Mouse (Mus musculus): ENCODE measurements at regions not wholly inside any gene's neighbourhood (a gene's known extent, or its start where the extent isn't known, plus 50 kb on each side); places are given as distances from the start of the nearest gene placed in this dataset.

DNA sequence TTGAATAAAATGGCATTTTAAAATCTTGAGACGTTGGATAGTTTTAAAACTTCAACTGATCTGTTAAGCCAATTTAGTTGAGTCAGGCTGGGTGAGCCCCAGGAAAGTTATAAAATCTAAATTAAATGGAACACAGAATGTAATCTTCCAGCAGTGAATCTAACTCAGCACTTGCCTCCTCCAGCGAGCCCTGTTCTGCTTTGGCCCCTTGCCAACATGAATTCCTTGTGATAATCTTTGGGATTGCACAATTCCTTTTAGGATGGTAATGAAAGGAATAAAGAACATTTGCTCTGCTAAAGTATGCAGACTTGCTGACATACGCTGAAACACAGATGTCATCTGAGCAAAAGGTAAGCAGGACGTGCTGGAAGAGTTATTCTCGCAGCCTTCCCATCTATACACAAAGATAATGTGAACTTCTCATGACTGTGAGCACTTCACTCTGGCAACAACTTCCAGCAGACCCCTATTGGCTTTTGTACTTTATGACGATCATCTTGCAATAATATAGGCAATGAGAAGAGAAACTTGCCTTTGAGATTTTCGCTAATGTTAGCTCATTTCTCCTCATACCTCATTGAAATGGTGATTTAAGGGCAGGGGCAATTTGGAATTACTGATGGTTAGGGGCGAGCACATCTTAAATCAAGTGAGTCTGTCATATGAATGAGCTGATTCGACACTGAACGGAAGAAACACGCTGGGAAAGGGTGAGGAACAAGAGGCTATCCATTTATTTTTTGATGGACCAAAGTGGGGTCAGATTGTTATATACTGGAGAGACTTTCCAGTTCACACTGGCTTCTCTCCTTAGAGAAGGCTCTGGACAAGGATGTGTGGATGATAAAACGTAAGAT lies 216.3 kb upstream of the Pdzrn3 start:
- in situ Hi-C loops (cut with MboI, MseI): no loop called here

DNA sequence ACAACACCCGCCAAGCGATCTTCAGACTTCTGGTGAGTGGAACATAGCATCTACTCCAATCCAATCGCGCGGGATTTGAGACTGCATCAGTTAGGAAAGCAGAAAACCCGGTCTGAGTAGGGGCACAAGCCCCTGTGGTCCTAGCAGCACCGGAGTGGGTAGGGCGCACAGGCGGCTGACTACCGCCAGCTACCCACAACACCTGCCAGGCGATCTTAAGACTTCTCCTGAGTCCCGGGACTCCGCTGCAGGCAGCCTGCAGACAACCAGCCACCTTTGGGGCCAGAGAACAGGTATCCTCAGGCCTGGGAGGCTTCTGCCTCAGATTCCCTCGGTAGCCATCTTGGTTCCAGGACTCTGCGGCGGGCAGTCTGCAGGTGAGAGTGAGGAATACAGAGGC lies 208.2 kb upstream of the Pdzrn3 start:
- in situ Hi-C loops (cut with MboI, MseI): no loop called here

DNA sequence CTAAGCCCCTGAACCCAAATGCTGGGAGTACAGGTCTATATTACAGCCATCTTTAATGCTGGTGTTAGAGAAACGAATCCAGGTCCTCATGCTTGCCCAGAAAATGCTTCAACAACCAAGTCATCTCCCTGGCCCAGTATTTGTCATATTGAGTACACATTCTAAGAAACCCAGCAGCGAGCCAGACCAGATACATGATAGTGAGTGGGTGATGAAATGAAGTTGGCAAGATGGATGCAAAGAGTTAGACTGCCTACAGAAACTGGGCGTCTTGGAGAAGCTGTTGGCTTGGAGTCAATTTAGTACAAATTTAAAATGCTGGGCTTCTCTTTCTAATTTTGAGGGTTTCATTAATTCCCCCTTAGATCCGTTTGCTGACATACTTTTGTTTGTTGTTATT lies 203.1 kb upstream of the Pdzrn3 start:
- in situ Hi-C loops (cut with MboI, MseI): no loop called here

DNA sequence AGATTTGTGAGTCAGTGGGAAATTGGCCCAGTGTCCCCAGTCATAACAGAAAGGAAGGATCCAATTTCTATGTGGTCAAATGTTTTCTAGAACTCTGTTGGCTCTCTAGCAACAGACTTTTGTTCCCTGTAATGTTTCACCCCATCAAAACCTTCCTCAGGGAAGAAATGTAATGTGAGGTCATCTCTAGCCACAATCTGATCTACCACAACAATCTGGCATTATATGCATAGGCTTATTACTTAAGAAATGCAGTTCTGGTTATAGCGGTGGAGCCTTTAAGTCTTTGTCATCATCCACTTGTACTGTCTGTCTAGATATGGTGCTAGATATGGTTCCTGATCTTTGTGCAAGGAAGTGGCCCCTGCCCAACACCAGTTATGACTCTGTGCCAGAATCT lies 178.4 kb upstream of the Pdzrn3 start:
- in situ Hi-C loops (cut with MboI, MseI): no loop called here

DNA sequence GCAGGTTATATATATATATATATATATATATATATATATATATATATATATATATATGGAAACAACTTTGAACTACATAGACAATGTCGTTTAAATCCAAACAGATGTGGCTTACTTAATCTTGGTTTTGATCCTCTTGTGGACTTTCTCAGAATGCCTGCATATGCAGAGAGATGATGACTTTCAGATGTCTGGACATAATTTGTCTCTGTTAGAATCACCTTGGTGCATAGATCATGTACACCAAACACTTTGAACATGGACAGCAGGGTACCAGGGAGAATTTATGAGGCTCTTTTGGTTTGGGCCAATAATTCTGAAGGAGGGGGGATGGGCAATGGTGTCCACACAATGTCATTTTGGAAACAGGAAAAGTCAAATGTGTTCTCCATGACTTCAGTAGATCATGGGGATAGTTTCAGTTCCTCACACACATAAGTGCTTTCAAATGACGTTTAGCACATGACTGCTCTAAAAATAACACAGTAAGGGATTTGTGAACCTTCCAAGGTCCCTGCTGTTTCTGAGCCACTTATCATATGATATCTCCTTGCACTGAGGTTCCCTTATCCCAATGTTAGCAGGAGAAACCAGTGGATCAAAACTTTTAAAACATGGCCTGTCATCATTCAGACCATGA lies 177.4 kb upstream of the Pdzrn3 start:
- in situ Hi-C loops (cut with MboI, MseI): no loop called here

DNA sequence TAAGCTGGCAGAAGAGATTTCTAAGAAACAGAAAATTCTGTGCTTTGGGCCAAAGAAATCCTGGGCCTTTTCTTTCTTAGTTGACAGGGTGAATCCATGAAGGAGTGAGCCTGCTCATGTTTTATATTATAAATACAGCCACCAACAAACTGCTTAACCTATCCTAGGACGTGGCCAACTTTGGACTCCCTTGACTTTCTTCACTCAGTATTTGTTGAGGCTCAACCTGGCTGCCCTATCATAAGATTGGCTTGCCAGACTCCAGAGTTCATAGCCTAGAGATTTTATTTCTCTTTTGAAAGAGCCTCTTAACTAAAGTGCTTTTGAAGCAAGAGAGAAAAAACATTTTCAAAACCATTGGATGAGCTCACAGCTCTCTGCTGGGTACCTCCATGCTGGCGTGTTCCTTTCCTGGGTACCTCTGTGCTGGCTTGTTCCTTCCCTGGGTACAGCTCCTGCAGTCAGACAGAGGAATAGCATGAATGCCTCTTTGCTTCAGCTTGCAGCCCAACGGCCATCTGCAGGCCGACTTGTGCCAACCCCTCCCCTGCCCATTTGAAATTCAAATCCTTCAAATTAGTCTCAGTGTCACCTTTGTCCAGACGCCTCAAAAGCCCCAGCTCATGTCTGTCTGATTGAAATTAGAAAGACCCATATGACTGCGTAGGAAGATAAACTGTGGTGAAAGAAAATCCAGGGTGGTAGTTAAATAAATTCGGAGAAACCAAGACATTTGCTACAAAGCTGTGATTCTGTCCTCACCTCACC lies 173.0 kb upstream of the Pdzrn3 start:
- in situ Hi-C loops (cut with MboI, MseI): no loop called here

DNA sequence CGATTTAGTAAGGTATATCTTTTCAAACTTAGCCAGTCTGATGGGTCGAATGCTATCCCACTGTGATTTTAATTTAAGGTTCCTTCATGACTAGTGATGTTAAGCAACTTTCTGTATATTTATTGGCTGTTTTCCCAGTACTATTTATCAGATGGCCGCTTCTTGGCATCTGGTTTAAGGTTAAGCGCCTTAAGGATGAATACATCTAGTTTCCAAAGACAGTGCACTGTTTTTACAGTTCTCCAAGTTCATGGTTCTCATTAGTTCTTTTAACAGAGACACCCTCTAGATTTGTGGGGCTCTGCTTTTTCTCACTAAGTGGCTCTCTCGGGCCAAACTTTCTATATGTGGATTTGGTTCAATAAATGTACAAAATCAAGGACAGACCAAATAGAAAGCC lies 159.9 kb upstream of the Pdzrn3 start:
- in situ Hi-C loops (cut with MboI, MseI): no loop called here

DNA sequence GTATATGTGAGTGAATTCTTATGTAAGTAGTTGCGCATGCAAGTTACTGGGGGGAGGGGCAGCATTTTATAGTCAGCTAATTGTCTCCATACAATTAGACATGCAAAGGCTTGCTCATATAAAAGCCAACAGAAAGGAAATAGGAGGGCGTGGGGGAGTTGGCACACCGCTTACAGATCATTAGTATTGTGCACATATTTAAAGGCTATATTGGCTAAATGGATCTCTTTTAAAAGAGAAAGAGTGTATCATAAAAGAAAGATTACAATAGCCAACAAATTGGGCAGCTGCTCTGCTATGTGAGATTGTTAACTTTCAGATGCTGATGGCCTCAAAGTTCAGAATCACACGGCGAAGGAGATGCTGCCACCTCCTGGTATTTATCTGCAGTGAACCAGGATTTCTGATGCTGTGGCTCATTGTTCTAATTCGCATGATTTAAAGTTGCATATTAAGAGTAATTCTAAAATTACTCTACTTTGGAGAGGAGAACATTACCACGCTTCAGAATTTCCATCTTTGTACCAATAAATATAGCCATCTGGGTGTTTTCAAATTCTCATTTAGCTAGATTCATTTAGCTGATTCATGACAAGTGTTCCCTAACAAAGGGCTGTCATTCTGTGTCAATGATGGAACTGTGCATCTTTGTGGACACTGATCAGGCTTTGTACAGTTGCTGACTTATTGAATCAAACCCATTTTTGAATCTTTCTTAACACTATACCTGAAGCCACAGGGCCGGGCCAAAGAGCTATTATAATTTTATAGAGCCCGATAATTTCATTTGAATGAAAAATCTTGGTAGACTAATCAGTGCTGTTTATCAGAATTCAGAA lies 156.7 kb upstream of the Pdzrn3 start:
- in situ Hi-C loops (cut with MboI, MseI): no loop called here

DNA sequence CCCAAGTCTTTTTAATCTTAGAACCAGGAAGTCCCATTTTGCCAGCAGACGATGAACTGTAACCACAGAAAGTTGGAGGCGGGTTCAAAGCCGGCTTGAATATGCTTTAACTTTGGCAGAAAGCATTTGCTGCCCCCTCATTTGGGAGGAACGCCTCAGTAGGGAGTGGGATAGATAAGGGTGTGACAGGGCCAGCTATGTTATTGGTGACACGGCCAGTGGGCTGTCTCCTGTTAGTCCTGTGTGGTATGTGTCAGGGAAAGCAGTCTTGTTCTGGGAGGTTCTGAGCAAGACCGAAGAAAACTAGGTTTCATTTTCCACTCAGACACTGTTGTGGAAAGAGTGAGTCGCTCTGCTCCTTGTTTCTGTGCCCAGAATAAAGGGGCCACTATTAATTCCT lies 154.7 kb upstream of the Pdzrn3 start:
- in situ Hi-C loops (cut with MboI, MseI): no loop called here

DNA sequence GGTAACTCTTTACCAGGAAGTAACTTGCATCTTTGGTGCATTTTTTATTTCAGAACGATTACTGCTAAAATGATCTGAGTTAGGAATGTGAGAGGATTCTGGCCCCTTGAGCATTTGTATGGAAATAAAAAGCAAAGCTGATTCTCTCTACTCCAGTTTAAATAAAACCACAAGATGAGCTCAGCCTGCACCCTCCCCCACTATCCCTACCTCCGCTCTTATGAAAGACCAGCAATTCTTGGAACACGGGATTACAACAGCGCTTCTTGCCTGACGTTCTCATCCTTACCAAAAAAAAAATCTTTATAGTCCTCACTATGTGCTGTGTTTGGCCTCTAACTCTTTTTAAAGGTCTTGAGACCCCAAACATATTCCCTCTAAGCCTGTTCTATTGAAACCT lies 154.2 kb upstream of the Pdzrn3 start:
- in situ Hi-C loops (cut with MboI, MseI): no loop called here

DNA sequence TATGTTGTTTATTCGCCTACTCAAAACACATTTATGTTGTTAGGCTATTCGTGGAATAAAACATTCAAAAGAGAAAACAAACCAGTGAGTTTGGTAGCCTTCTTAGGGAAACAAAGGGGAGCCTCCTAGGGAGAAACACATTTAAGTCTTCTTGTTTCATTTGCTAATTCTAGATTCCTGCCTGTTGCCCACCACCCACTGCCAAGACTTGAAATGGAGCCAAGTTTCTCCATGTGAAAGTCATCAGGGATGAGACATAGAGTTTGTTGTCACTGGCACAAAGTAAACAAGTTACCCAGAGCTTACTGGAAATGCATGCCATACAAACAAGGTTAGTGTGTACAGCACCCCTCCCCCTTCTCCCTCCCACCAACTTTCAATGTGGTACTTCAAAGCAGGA lies 147.4 kb upstream of the Pdzrn3 start:
- in situ Hi-C loops (cut with MboI, MseI): no loop called here

DNA sequence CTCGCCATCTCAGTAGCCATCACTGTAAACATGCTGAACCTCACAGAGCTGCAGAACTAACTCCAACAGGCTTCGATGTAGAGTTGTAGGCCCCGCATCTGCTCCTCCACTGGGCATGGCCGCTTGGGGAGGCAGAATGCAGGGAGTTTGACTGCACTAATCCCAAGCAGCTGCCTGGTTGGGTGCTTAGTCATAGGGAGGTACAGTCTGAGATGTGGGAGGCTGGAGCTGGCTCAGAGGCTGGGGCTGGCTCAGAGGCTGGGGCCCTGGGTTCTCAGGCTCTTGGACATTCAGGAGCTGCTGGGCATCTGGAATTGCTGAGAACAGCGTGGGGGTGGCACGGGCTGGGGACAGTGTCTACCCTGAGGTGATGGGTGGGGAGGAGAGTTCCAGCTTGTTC lies 143.6 kb upstream of the Pdzrn3 start:
- in situ Hi-C loops (cut with MboI, MseI): no loop called here

DNA sequence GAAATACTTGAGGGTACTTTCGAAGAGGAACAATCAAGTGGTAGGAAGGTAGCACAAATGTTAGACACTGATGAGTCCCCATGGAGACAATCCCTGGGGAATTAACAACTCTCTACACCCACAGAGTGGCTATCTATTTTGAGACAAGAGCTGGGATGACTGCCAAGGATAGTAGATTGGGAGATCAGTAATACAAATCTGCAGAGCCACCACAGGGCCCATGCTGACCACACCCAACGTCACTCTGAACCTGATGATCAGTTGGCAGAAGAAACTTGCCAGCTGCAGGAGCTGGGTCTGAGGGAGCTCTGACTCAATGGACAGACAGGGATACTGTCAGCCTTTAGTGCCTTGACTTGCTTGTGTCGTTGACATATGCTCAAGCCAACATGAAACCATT lies 143.1 kb upstream of the Pdzrn3 start:
- in situ Hi-C loops (cut with MboI, MseI): no loop called here

DNA sequence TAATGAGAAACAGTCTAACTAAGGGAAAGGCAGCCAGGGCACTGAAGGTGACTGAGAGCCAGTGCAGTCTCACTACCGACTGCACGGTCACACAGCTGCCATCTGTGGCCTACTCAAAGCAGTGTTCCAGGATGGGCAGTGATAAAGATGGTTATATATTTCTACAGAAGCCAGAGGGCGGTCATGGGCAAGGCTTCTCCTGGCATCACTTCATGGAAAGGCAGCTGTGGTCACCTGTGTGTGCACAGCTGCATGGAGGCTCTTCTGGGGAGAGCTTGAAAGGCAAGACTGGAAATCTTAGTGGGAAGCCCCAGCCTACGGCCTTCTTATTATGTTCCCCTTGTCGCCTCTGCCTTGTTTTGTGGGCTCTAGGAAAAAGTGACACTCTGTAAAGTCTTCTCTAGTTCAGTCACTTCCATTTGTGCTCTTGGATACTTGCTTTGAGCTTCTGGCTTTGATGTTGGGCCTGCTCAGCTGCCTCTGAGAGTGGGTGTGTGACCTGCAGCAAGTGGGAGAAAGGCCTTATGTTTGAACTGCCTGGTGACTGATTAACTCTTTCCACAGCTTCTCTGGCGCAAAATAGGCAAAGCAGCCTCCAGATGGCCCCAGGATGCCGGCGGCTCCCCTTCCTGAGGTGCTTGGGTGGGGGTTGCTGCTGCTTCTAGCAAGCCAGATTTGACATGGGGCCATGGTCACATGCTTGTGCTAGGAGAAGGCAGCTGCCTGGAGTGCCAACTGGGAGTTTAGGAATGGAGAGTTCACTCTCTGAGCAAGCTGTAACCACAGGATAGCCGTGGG lies 141.4 kb upstream of the Pdzrn3 start:
- in situ Hi-C loops (cut with MboI, MseI): no loop called here

DNA sequence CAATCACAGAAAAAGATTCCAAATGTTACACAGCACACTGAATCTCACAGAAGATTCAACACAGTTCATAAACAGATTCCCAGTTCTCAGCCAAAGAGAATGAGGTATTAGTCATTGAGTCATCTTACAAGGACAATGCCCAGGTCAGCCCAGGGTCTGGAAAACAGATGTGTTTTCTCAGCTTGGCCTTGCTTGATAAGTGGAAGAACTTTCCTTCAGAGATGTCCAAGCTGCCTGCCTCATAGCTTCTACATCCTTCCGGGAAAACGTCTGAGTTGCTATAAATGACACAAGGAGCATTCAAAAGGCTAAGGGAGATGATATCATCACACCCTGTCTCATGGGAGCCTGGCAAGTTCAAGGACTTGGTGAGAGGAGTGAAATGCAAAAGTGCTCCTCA lies 139.9 kb upstream of the Pdzrn3 start:
- in situ Hi-C loops (cut with MboI, MseI): no loop called here

DNA sequence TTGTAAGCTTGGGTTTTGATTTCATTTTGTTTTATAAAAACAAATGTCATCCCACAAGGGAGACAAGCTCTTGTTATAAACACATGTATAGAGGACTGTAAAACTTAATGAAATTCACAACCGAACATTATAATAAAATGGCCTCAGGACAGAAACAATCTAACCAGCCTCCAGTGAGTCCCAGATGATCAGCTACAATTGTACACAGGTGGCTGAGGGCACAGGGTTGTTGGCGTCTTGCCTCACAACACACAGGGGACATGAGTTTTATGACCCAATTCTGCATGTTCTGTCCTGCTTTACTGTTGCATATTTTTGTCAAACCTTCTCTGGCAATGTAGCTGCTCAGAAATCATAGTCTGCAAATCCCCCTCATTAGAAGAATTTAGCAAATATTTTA lies 136.0 kb upstream of the Pdzrn3 start:
- in situ Hi-C loops (cut with MboI, MseI): no loop called here

DNA sequence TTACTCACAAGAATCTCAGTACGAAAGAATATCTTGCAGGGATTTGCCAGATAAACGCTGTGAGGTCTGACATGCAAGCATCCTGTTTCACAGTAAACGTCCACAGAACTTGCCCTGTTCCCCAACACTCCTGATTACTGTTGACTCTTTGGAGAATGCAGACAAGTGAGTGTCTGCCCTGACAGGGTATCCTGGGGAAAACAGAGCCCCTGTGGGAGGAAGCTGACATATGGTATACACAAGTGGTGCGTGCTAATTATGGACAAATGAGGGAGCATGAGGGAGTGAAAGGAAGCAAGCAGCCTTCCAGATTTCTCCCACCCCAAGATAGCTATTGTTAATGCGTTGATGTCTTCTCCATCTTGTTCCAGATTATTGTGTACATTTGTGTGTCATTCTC lies 124.5 kb upstream of the Pdzrn3 start:
- in situ Hi-C loops (cut with MboI, MseI): no loop called here

DNA sequence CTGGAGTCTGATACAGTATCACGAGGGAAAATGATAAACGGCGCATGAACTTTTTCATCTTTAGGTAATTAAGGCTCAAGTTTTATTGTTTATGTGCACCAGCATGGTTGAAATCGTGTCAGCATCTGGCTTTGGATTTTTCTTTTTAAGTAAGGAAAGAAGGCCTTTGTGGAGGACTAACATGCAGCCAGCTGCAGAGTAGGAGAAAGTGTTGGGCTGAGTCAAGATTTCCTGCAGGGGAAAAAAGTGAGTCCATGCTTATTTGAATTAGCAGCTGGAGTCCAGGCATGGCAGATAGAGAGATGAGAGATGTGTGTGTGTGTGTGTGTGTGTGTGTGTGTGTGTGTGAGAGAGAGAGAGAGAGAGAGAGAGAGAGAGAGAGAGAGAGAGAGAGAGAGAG lies 124.0 kb upstream of the Pdzrn3 start:
- in situ Hi-C loops (cut with MboI, MseI): no loop called here

DNA sequence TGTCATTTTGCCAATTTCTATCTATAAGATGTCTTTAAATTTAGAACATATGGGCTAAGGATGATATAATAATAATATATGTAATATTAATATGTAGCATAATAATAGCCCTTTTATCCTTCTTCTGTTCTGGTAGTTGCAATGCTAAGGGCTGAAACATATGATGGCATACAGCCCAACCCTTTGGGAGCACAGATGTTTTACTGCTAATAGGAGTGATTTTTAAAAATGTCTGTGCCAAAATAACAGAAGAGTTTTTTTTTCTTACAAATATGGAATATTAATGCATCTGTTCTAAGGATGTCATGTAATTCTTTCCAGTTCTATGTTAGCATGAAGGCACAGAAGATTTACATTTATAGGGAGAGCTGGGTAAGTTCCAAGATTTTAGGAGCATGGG lies 122.5 kb upstream of the Pdzrn3 start:
- in situ Hi-C loops (cut with MboI, MseI): no loop called here

DNA sequence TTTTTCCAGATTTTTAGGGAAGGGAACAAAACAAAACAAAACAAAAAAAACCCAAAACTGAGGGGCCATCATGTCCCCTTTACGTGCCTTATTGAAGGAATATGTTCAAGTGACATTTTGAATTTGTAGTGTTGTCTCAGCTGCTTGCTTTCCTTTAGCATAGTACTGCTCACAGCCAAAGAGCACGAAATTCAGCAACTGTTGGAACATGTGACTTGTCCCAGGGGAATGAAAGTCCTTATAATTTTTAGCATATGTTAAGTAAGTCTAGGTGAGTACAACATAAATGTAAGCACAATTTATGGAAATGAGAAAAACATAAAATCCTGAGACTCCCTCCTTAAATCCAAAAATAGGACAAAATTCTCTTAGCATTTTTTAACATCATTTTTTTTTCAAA lies 110.8 kb upstream of the Pdzrn3 start:
- in situ Hi-C loops (cut with MboI, MseI): no loop called here
